Mouse (Mus musculus): ENCODE results near the gene Kcnk7.

Kcnk7 gene

GRCm38 (mm10) chr19:5726961-5727578, 22.9 kb downstream of the Kcnk7 start:
- no peak for DNase-seq

GRCm38 (mm10) chr19:5727701-5728100, 23.5 kb downstream of the Kcnk7 start:
- DNase-seq, result peak; percentile 83 to 87

- peak; percentile 46 to 50 for DNase-seq
Measured at GRCm38 (mm10) chr19:5728631-5729443, 24.7 kb downstream of the Kcnk7 start.

GRCm38 (mm10) chr19:5729444-5729815, 25.3 kb downstream of the Kcnk7 start, which contains the start of gene Fam89b:
TSS of gene Fam89b (minus strand) at chr19:5729653.
- DNase-seq, result peak; percentile 90 to 93

- no peak for DNase-seq
Measured at GRCm38 (mm10) chr19:5730314-5731186, 26.4 kb downstream of the Kcnk7 start.

- peak; percentile 93 to 95 for DNase-seq
Measured at GRCm38 (mm10) chr19:5731264-5731978, 27.3 kb downstream of the Kcnk7 start.

- DNase-seq, result no peak
Measured at GRCm38 (mm10) chr19:5734325-5734724, 30.2 kb downstream of the Kcnk7 start.

GRCm38 (mm10) chr19:5739446-5739845, 35.3 kb downstream of the Kcnk7 start:
- no peak for DNase-seq

- peak; percentile 73 to 80 for DNase-seq
Measured at GRCm38 (mm10) chr19:5740320-5741317, 36.5 kb downstream of the Kcnk7 start, which contains the start of gene Ltbp3. TSS of gene Ltbp3 (plus strand) at chr19:5740904.

GRCm38 (mm10) chr19:5741641-5742240, 37.6 kb downstream of the Kcnk7 start:
- peak; percentile 79 to 84 for DNase-seq

- DNase-seq, result no peak
Measured at GRCm38 (mm10) chr19:5742241-5742641, 38.1 kb downstream of the Kcnk7 start.

GRCm38 (mm10) chr19:5743576-5743975, 39.4 kb downstream of the Kcnk7 start:
- peak in 1 of 2 experiments; percentile 11 for DNase-seq

GRCm38 (mm10) chr19:5745756-5746710, 41.9 kb downstream of the Kcnk7 start:
- no peak for DNase-seq

- DNase-seq, result no peak
Measured at GRCm38 (mm10) chr19:5746907-5747363, 42.8 kb downstream of the Kcnk7 start.

- no peak for DNase-seq
Measured at GRCm38 (mm10) chr19:5749476-5749875, 45.3 kb downstream of the Kcnk7 start.

GRCm38 (mm10) chr19:5750951-5751350, 46.8 kb downstream of the Kcnk7 start:
- DNase-seq, result no peak

GRCm38 (mm10) chr19:5751742-5752141, 47.6 kb downstream of the Kcnk7 start:
- DNase-seq, result peak; percentile 55 to 65

- no peak for DNase-seq
Measured at GRCm38 (mm10) chr19:5756321-5756985, 52.3 kb downstream of the Kcnk7 start.
